Mouse (Mus musculus) heart, embryonic 12.5 days (tissue): Measurements from ENCODE around the gene Acbd4. TPM values are rescaled to one million over a fixed set of nuclear protein-coding genes. Genes with fewer than 3 reads are reported as not detected.

Experiments used
- ATAC-seq: fragments of 200-750 bp; cut with Nextera tagmentation; 2 replicates; pipeline ENCODE4 v1.8.0; 2017; ENCODE audit warnings: moderate TSS enrichment, moderate library complexity; ENCODE audit not compliant: insufficient number of reproducible peaks, low FRiP score
- H3K27ac ChIP-seq: fragments of 300-500 bp; sonication (generic); 2 replicates; pipeline ENCODE4 v1.5.1; 2016; ENCODE audit warnings: mild to moderate bottlenecking, moderate library complexity; ENCODE audit not compliant: poor library complexity, severe bottlenecking
- H3K27me3 ChIP-seq: fragments of 300-500 bp; sonication (generic); replicated peaks from 2 replicates; pipeline ENCODE4 v1.6.1; 2016; ENCODE audit warnings: mild to moderate bottlenecking, moderate library complexity
- H3K36me3 ChIP-seq: fragments of 300-500 bp; sonication (generic); 2 replicates; pipeline ENCODE4 v1.6.1; 2016; ENCODE audit warnings: mild to moderate bottlenecking, moderate library complexity
- H3K4me1 ChIP-seq: fragments of 300-500 bp; sonication (generic); replicated peaks from 2 replicates; pipeline ENCODE4 v1.6.1; 2016; ENCODE audit warnings: mild to moderate bottlenecking
- H3K4me2 ChIP-seq: fragments of 300-500 bp; sonication (generic); 2 replicates; pipeline ENCODE4 v1.6.1; 2016; ENCODE audit warnings: mild to moderate bottlenecking, moderate library complexity
- H3K4me3 ChIP-seq: fragments of 300-500 bp; sonication (generic); 2 replicates; pipeline ENCODE4 v1.5.1; 2016; ENCODE audit warnings: mild to moderate bottlenecking
- H3K9ac ChIP-seq: fragments of 300-500 bp; sonication (generic); 2 replicates; pipeline ENCODE4 v1.6.1; 2016; ENCODE audit warnings: mild to moderate bottlenecking, moderate library complexity
- H3K9me3 ChIP-seq: fragments of 300-500 bp; sonication (generic); replicated peaks from 2 replicates; pipeline ENCODE4 v1.6.1; 2016; ENCODE audit warnings: mild to moderate bottlenecking, moderate library complexity
- WGBS: fragments of 180-500 bp; shearing (Covaris S2); methylation state at CpG from one replicate; pipeline ENCODE4 v1.1.7; 2016; 5-methylcytosine and 5-hydroxymethylcytosine counted together
- polyA plus RNA-seq: library from polyadenylated mRNA; unstranded; fragments of >200 nt; fragmentation: Nextera tagmentation; extraction: Ambion mirVana; gene quantifications from 2 replicates; pipeline ENCODE4 v1.2.1, GENCODE M21; 2016

Gene Acbd4
- polyA plus RNA-seq, 1 experiment from 2014 or later, result 13.5 TPM

DNA sequence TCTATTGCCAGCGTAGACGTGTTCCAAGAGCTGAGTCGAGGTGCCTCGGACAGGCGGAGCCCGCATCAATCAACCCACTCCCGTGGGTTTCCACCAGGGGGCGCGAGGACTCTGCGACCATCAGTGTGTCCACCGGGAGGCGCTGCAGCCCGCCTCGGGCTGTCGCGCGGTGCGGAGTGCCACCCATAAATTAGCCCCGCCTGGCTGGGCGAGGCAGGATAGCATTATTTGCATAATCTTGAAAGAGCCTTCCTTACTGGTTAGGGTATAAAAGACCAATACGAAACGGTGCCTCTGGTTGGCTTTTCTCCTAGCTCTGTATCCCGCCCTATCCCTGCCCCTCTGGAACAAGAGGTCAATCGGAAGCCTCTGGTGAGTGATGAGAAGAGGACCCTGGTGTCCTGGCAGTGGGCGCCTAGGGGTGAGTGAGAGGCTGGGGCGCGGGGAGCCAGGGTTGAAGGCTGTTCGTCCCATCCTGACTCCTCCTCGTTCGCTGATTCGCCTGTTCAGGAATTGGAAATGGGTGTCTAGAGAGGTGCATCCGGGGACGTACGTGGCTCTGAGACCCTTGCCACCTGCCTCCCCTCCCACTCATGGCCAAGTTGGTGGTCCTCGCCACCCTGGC is 1.4 kb downstream of the Acbd4 start:
- Histone ChIP-seq H3K9me3 (no peaks in the 10 kb centered on the region), H3K9ac (peak overlapping the region; percentile 71), H3K4me1 (peaks cover 39% of the 10 kb centered on the region), H3K27me3 (peaks cover 28% of the 10 kb centered on the region), H3K27ac (peak overlapping the region; percentile 14; the same call in 1 of the 2 replicates), H3K36me3 (no peaks in the 10 kb centered on the region), H3K4me3 (peak overlapping the region; percentile 67), H3K4me2 (peak overlapping the region; percentile 93)
- WGBS, result 1% methylated on average over 35 of the region's 35 CpGs
- ATAC-seq, result peak; percentile 89

DNA sequence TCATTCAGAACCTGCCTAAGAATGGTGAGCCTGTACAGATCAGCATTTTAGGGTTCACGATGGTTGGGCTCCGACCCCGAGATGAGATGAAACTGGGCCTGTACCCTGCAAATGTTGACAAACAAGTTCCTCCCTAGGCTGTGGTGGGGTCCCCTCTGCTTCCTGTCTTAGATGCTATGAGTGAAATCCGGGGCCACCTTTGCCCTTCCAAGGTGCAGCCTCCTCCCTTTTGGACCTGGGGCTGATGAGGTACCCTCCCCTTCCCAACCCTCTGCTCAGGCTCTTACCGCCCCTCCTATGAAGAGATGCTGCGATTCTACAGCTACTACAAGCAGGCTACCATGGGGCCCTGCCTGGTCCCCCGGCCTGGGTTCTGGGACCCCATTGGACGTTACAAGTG is 2.1 kb downstream of the Acbd4 start:
- H3K4me1 ChIP-seq, result peaks cover 32% of the 10 kb centered on the region
- H3K4me2 ChIP-seq, result peak overlapping the region; percentile 93
- no peaks in the 10 kb centered on the region for H3K36me3 ChIP-seq
- H3K4me3 ChIP-seq, result peak overlapping the region; percentile 67
- H3K9ac ChIP-seq, result peak overlapping the region; percentile 69; the same call in 1 of the 2 replicates
- whole genome bisulfite sequencing, result 58% methylated on average over 8 of the region's 8 CpGs
- no peak for ATAC-seq
- H3K9me3 ChIP-seq, result no peaks in the 10 kb centered on the region
- peaks cover 28% of the 10 kb centered on the region for H3K27me3 ChIP-seq
- H3K27ac ChIP-seq, result no peak overlapping the region

DNA sequence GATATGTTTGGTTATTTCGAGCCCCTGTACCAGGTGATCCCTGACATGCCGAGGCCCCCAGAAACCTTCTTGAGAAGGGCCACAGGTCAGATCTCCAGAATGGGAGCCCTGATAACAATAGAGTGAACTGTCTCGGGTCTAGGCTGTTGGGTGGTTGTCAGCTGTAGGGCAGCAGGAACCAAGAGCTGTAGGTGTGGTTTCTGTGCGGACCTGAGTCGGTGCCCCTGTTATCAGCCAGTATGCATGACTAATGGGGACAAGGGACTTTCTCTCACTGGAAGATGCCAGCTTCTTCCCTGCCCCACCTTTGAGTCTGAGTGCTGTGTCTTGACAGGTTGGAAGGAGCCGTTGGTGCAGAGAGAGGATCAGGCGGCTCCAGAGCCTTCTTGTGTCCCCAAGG is 3.0 kb downstream of the Acbd4 start:
- Histone ChIP-seq H3K4me3 (no peak overlapping the region), H3K27me3 (peaks cover 25% of the 10 kb centered on the region), H3K36me3 (no peaks in the 10 kb centered on the region), H3K4me2 (peak overlapping the region; percentile 93), H3K9me3 (no peaks in the 10 kb centered on the region), H3K27ac (no peak overlapping the region), H3K9ac (no peak overlapping the region), H3K4me1 (peaks cover 23% of the 10 kb centered on the region)
- no peak for ATAC-seq
- WGBS, result 65% methylated on average over 7 of the region's 7 CpGs

DNA sequence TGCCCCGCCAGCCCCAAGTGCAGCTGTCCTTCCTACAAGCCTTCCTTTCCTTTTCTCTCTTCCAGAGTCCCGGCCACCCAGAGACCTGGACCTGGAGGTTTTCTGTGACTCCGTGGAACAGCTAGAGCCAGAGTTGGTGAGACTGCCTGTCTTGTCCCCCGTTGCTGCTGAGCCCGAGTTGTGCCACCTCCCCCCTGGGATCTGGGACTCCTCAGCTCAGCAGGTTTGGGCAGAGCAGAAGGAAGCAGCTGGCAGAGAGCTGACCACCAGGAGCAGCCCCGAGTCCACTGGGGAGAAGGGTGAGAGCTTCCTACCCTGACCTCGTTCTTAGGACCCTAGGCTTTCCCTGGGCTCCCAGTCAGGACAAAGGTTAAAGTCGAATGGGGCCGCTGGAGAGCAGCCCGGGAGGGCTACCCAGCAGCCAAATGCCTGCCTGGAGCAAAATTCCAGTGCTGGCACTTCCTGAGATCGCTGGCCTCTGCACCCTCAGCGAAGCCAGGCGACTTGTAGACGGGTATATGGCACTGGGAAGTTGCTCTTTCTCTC is 3.8 kb downstream of the Acbd4 start:
- Histone ChIP-seq H3K9me3 (no peaks in the 10 kb centered on the region), H3K9ac (no peak overlapping the region), H3K27ac (no peak overlapping the region), H3K27me3 (peaks cover 17% of the 10 kb centered on the region), H3K4me3 (no peak overlapping the region), H3K4me1 (peaks cover 19% of the 10 kb centered on the region), H3K4me2 (0 out of 2 replicates have a peak overlapping the region, but pooled peaks have one; percentile 93), H3K36me3 (no peaks in the 10 kb centered on the region)
- no peak for ATAC-seq
- WGBS, result 55% methylated on average over 14 of the region's 14 CpGs

DNA sequence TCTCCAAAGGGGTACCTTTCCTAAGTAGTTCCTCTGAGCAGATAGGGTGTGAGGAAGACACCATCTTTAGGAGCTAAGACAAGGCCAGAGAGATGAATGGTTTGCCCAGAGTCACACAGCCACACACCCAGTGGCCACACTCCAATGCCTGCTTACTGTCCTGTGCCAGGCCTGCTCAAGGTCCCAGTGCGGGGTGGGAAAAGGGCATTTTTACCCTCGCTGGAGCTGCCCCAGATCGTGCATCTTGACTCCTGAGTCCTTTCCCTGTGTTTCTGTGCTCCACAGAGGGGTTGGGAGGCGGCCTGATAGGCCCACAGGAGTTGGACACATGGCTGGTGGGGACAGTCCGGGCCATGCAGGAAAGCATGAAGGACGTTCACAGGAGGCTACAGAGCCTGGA is 4.3 kb downstream of the Acbd4 start:
- H3K27ac ChIP-seq, result no peak overlapping the region
- WGBS, result 79% methylated on average over 6 of the region's 6 CpGs
- no peak for ATAC-seq

DNA sequence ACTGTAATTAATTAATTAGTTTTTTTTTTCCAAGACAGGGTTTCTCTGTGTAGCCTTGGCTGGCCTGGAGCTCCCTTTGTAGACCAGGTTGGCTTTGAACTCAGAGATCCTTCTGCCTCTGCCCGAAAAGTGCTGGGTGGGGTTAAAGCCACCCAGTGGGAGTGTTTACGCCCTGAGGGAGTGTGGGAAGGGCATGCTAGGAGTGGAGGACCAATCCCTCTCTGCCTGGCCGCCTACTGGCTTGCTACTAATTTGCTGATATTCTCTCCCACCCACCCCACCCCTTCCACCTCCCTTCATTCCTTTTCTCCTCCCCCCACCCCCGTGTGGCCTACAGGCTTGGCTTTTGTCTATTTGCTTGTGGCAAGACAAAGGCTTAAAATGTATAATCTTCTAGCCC is 4.9 kb downstream of the Acbd4 start:
- H3K4me1 ChIP-seq, result peaks cover 19% of the 10 kb centered on the region
- H3K27ac ChIP-seq, result no peak overlapping the region
- H3K9me3 ChIP-seq, result no peaks in the 10 kb centered on the region
- no peak for ATAC-seq
- no peaks in the 10 kb centered on the region for H3K36me3 ChIP-seq
- no peak overlapping the region for H3K9ac ChIP-seq
- WGBS, result 64% methylated on average over 4 of the region's 4 CpGs
- H3K27me3 ChIP-seq, result peaks cover 14% of the 10 kb centered on the region
- no peak overlapping the region for H3K4me2 ChIP-seq
- no peak overlapping the region for H3K4me3 ChIP-seq

More for the DNA sequence above, 4.3 kb downstream of the Acbd4 start:
- peaks cover 14% of the 10 kb centered on the region for H3K27me3 ChIP-seq
- H3K4me1 ChIP-seq, result peaks cover 19% of the 10 kb centered on the region
- H3K9ac ChIP-seq, result no peak overlapping the region
- H3K4me2 ChIP-seq, result no peak overlapping the region
- H3K36me3 ChIP-seq, result no peaks in the 10 kb centered on the region
- no peaks in the 10 kb centered on the region for H3K9me3 ChIP-seq
- H3K4me3 ChIP-seq, result no peak overlapping the region

DNA sequence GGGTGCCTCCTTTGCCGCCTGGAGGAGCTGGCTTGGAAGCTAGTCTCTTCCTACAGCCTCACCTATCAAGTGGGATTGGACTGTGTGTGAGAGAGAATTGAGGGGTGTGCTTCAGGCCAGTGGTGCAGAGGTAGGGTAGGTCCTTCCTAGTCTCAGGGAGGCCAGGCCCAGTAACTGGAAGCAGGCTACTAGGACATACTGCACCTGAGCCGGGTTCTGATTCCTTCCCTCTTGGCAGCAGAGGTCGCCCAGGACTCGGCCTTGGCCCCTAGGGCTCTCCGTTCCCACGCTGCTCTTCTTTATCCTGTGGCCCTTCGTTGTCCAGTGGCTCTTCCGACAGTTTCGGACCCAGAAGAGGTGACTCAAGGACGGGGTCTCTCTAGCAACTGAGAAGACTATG is 9.8 kb downstream of the Acbd4 start:
- H3K9ac ChIP-seq, result peak overlapping the region; percentile 60
- no peaks in the 10 kb centered on the region for H3K9me3 ChIP-seq
- H3K4me3 ChIP-seq, result peak overlapping the region; percentile 39
- no peaks in the 10 kb centered on the region for H3K27me3 ChIP-seq
- no peak overlapping the region for H3K27ac ChIP-seq
- ATAC-seq, result no peak
- peak overlapping the region; percentile 80 for H3K4me2 ChIP-seq
- 17% methylated on average over 10 of the region's 10 CpGs for WGBS
- H3K4me1 ChIP-seq, result peaks cover 19% of the 10 kb centered on the region
- no peaks in the 10 kb centered on the region for H3K36me3 ChIP-seq

DNA sequence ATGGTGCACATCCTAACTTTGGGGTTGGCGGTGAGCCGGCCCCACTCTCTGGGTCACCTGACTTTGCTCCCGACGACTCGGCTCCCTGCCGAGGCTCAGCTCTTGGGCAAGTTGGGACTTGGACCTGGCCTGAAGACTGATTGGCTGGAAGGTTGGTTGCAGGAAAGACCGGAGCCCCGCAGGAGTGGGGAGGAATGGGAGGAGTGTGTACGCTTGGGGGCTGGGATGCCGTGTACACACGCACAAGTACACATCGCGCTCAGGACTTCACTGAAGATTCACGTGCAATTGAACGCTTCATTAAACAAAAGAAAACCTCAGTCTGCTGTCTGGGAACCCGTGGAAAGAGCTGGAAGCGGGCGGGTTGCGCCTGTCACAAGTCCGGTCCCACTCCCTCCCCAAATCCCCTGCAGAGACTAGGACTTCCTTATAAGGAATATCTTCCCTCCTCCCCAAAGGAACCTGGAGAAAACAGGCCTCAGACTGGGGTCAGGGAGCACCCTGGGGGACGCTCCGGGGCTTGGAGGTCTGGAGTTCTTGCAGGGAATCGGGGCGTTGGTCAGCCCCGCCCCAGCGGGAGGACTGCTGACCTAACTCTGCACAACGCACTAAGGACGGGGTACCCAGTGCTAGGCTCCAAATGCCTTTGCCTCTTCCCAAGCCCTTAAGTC is 10.5 kb downstream of the Acbd4 start:
- Histone ChIP-seq H3K27me3 (no peaks in the 10 kb centered on the region), H3K27ac (peak overlapping the region; percentile 7; the same call in 1 of the 2 replicates), H3K36me3 (no peaks in the 10 kb centered on the region), H3K9ac (peak overlapping the region; percentile 60), H3K4me2 (peak overlapping the region; percentile 80), H3K9me3 (no peaks in the 10 kb centered on the region), H3K4me3 (peak overlapping the region; percentile 39), H3K4me1 (peaks cover 19% of the 10 kb centered on the region)
- ATAC-seq, result no peak
- under 1% methylated on average over 28 of the region's 28 CpGs for WGBS

DNA sequence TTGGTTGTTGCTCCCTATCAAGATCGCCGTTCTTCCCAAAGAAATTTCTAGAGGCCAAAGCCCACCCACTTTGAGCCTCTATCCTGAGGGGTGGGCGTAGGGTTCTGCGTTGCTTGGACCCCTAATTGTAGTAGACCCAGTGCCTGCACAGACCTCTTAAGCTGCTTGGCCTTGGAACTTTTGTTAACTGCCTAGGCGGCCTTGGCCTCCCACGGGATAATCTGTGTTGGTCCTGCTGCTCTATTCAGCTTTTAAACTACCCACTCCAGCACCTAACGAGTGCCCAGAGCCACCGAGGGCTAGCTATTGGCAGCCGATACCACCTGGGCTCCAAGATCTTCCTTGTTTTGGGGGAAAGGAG is 11.1 kb downstream of the Acbd4 start:
- H3K4me2 ChIP-seq, result peak overlapping the region; percentile 80
- peak overlapping the region; percentile 60 for H3K9ac ChIP-seq
- H3K4me1 ChIP-seq, result peaks cover 19% of the 10 kb centered on the region
- H3K27me3 ChIP-seq, result no peaks in the 10 kb centered on the region
- 16% methylated on average over 9 of the region's 9 CpGs for WGBS
- H3K27ac ChIP-seq, result 0 out of 2 replicates have a peak overlapping the region, but pooled peaks have one; percentile 7
- no peak for ATAC-seq
- H3K9me3 ChIP-seq, result no peaks in the 10 kb centered on the region
- H3K4me3 ChIP-seq, result peak overlapping the region; percentile 39
- no peaks in the 10 kb centered on the region for H3K36me3 ChIP-seq

DNA sequence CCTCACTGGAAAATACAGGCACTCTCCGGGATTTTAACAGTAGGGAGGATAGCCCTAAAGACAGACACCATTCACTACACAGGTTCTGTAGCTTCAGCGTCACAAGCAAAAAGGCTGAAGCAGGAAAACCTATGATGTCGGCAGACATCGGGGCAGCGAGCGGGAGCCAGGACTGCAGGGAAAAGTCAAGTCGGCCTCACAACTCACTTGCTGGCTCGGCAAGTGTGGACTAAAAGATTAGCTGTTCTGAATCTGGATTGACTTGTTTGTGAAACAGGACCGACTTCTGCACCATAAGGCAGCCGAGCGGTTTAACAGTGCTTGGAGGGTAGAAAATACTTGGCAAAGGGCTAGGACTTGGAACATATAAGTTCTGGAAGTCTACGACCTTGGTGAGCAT is 11.5 kb downstream of the Acbd4 start:
- whole genome bisulfite sequencing, result 39% methylated on average over 12 of the region's 12 CpGs
- H3K27ac ChIP-seq, result no peak overlapping the region
- peak overlapping the region; percentile 80; the same call in 1 of the 2 replicates for H3K4me2 ChIP-seq
- peak overlapping the region; percentile 60; the same call in 1 of the 2 replicates for H3K9ac ChIP-seq
- H3K4me1 ChIP-seq, result peaks cover 19% of the 10 kb centered on the region
- H3K27me3 ChIP-seq, result no peaks in the 10 kb centered on the region
- ATAC-seq, result no peak
- H3K9me3 ChIP-seq, result no peaks in the 10 kb centered on the region
- H3K4me3 ChIP-seq, result no peak overlapping the region; the same call in 1 of the 2 replicates
- H3K36me3 ChIP-seq, result no peaks in the 10 kb centered on the region

DNA sequence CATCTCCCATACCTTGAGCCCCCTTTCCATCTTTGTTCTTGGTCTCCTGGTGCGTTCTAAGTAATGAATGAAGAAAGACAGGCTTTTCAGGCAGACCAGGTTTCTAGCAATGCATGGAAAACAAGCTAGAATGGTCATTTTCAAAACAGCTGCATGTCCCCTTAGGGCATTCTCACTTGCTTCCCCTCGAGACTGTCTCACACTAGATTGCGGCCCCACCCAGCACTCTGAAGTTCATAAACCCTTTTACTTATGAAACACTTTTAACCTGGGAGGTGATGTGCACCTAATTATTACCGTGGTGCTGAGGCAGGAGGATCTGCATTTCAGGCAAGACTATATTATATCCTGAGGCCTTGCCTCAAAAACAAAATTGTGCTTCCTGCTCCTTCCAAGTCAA is 12.3 kb downstream of the Acbd4 start:
- H3K9ac ChIP-seq, result no peak overlapping the region
- H3K4me2 ChIP-seq, result no peak overlapping the region
- ATAC-seq, result no peak
- peaks cover 23% of the 10 kb centered on the region for H3K4me1 ChIP-seq
- H3K4me3 ChIP-seq, result no peak overlapping the region
- H3K27me3 ChIP-seq, result no peaks in the 10 kb centered on the region
- H3K36me3 ChIP-seq, result no peaks in the 10 kb centered on the region
- no peak overlapping the region for H3K27ac ChIP-seq
- 87% methylated on average over 4 of the region's 4 CpGs for WGBS
- H3K9me3 ChIP-seq, result no peaks in the 10 kb centered on the region
